Mouse (Mus musculus): ENCODE measurements at regions not wholly inside any gene's neighbourhood (a gene's known extent, or its start where the extent isn't known, plus 50 kb on each side); places are given as distances from the start of the nearest gene placed in this dataset.

- no peak overlapping the region for H3K4me3 ChIP-seq (ENCODE audit: insufficient read depth, low read length)
- H3K4me1 ChIP-seq (ENCODE audit: control insufficient read depth, insufficient read depth, low read length), result no peaks in the 10 kb centered on the region
- H3K27ac ChIP-seq (ENCODE audit: insufficient read depth, low read depth, low read length), result no peak overlapping the region
- TF ChIP-seq CTCF (IDR thresholded peaks at IDR 0.05; ENCODE audit: low read depth, low read length) (no peak), POLR2A (IDR thresholded peaks at IDR 0.05; ENCODE audit: borderline replicate concordance, low read depth, low read length) (no peak)
Measured at GRCm38 (mm10) chr16:62681880-62682279, 104.7 kb downstream of the Nsun3 start.

GRCm38 (mm10) chr16:62676815-62677214 lies 109.8 kb downstream of the Nsun3 start:
- H3K27ac ChIP-seq (ENCODE audit: insufficient read depth, low read depth, low read length), result no peak overlapping the region
- no peaks in the 10 kb centered on the region for H3K4me1 ChIP-seq (ENCODE audit: control insufficient read depth, insufficient read depth, low read length)
- no peak for TF ChIP-seq CTCF (IDR thresholded peaks at IDR 0.05; ENCODE audit: low read depth, low read length)
- no peak for TF ChIP-seq POLR2A (IDR thresholded peaks at IDR 0.05; ENCODE audit: borderline replicate concordance, low read depth, low read length)
- H3K4me3 ChIP-seq (ENCODE audit: insufficient read depth, low read length), result no peak overlapping the region

GRCm38 (mm10) chr16:62657383-62657782 lies 129.2 kb downstream of the Nsun3 start:
- Histone ChIP-seq H3K4me1 (ENCODE audit: control insufficient read depth, insufficient read depth, low read length) (no peaks in the 10 kb centered on the region), H3K27ac (ENCODE audit: insufficient read depth, low read depth, low read length) (no peak overlapping the region), H3K4me3 (ENCODE audit: insufficient read depth, low read length) (no peak overlapping the region)
- no peak for TF ChIP-seq POLR2A (IDR thresholded peaks at IDR 0.05; ENCODE audit: borderline replicate concordance, low read depth, low read length)
- no peak for TF ChIP-seq CTCF (IDR thresholded peaks at IDR 0.05; ENCODE audit: low read depth, low read length)

GRCm38 (mm10) chr16:62654436-62654835 lies 132.2 kb downstream of the Nsun3 start:
- H3K4me3 ChIP-seq (ENCODE audit: insufficient read depth, low read length), result no peak overlapping the region
- no peaks in the 10 kb centered on the region for H3K4me1 ChIP-seq (ENCODE audit: control insufficient read depth, insufficient read depth, low read length)
- no peak for TF ChIP-seq POLR2A (IDR thresholded peaks at IDR 0.05; ENCODE audit: borderline replicate concordance, low read depth, low read length)
- TF ChIP-seq CTCF (IDR thresholded peaks at IDR 0.05; ENCODE audit: low read depth, low read length), result no peak
- H3K27ac ChIP-seq (ENCODE audit: insufficient read depth, low read depth, low read length), result no peak overlapping the region

- peak overlapping the region; percentile 17; the same call in 1 of the 2 replicates for H3K4me3 ChIP-seq (ENCODE audit: insufficient read depth, low read length)
- H3K4me1 ChIP-seq (ENCODE audit: control insufficient read depth, insufficient read depth, low read length), result no peaks in the 10 kb centered on the region
- no peak for TF ChIP-seq CTCF (IDR thresholded peaks at IDR 0.05; ENCODE audit: low read depth, low read length)
- no peak for TF ChIP-seq POLR2A (IDR thresholded peaks at IDR 0.05; ENCODE audit: borderline replicate concordance, low read depth, low read length)
- H3K27ac ChIP-seq (ENCODE audit: insufficient read depth, low read depth, low read length), result no peak overlapping the region
Measured at GRCm38 (mm10) chr16:62653817-62654216, 132.8 kb downstream of the Nsun3 start.

- no peak overlapping the region for H3K4me3 ChIP-seq (ENCODE audit: insufficient read depth, low read length)
- no peak for TF ChIP-seq CTCF (IDR thresholded peaks at IDR 0.05; ENCODE audit: low read depth, low read length)
- TF ChIP-seq POLR2A (IDR thresholded peaks at IDR 0.05; ENCODE audit: borderline replicate concordance, low read depth, low read length), result no peak
- H3K27ac ChIP-seq (ENCODE audit: insufficient read depth, low read depth, low read length), result no peak overlapping the region
- no peaks in the 10 kb centered on the region for H3K4me1 ChIP-seq (ENCODE audit: control insufficient read depth, insufficient read depth, low read length)
Measured at GRCm38 (mm10) chr16:62652769-62653465, 133.7 kb downstream of the Nsun3 start.

GRCm38 (mm10) chr16:62650856-62651255 lies 135.8 kb downstream of the Nsun3 start:
- no peak for TF ChIP-seq CTCF (IDR thresholded peaks at IDR 0.05; ENCODE audit: low read depth, low read length)
- TF ChIP-seq POLR2A (IDR thresholded peaks at IDR 0.05; ENCODE audit: borderline replicate concordance, low read depth, low read length), result no peak
- Histone ChIP-seq H3K4me3 (ENCODE audit: insufficient read depth, low read length) (no peak overlapping the region), H3K27ac (ENCODE audit: insufficient read depth, low read depth, low read length) (no peak overlapping the region), H3K4me1 (ENCODE audit: control insufficient read depth, insufficient read depth, low read length) (no peaks in the 10 kb centered on the region)

- peaks cover 2% of the 10 kb centered on the region for H3K4me1 ChIP-seq (ENCODE audit: control insufficient read depth, insufficient read depth, low read length)
- H3K27ac ChIP-seq (ENCODE audit: insufficient read depth, low read depth, low read length), result no peak overlapping the region
- TF ChIP-seq POLR2A (IDR thresholded peaks at IDR 0.05; ENCODE audit: borderline replicate concordance, low read depth, low read length), result no peak
- no peak for TF ChIP-seq CTCF (IDR thresholded peaks at IDR 0.05; ENCODE audit: low read depth, low read length)
- no peak overlapping the region for H3K4me3 ChIP-seq (ENCODE audit: insufficient read depth, low read length)
Measured at GRCm38 (mm10) chr16:62648326-62648725, 138.3 kb downstream of the Nsun3 start.

GRCm38 (mm10) chr16:62646113-62646512 lies 140.5 kb downstream of the Nsun3 start:
- TF ChIP-seq POLR2A (IDR thresholded peaks at IDR 0.05; ENCODE audit: borderline replicate concordance, low read depth, low read length) (no peak), CTCF (IDR thresholded peaks at IDR 0.05; ENCODE audit: low read depth, low read length) (peak; percentile 19; the same call in 1 of the 2 replicates)
- Histone ChIP-seq H3K4me3 (ENCODE audit: insufficient read depth, low read length) (no peak overlapping the region), H3K27ac (ENCODE audit: insufficient read depth, low read depth, low read length) (no peak overlapping the region), H3K4me1 (ENCODE audit: control insufficient read depth, insufficient read depth, low read length) (peaks cover 13% of the 10 kb centered on the region)

GRCm38 (mm10) chr16:62642859-62643403 lies 143.7 kb downstream of the Nsun3 start:
- Histone ChIP-seq H3K4me3 (ENCODE audit: insufficient read depth, low read length) (no peak overlapping the region), H3K27ac (ENCODE audit: insufficient read depth, low read depth, low read length) (no peak overlapping the region), H3K4me1 (ENCODE audit: control insufficient read depth, insufficient read depth, low read length) (peaks cover 13% of the 10 kb centered on the region)
- TF ChIP-seq CTCF (IDR thresholded peaks at IDR 0.05; ENCODE audit: low read depth, low read length), result no peak
- no peak for TF ChIP-seq POLR2A (IDR thresholded peaks at IDR 0.05; ENCODE audit: borderline replicate concordance, low read depth, low read length)
